Mouse (Mus musculus): ENCODE measurements around the gene Pitpnc1. TPM values are rescaled to one million over a fixed set of nuclear protein-coding genes. Genes with fewer than 3 reads are reported as not detected.

Pitpnc1 gene
- total and polyA plus RNA-seq, 2 experiments, result 3.5 to 9.4 TPM

GRCm38 (mm10) chr11:107412128-107412527, 58.4 kb downstream of the Pitpnc1 start:
- 90% methylated on average over 4 of the region's 4 CpGs for WGBS
- Histone ChIP-seq H3K79me2 (ENCODE audit: control insufficient read depth, insufficient read depth, low read length) (peaks cover 55% of the 10 kb centered on the region), H3K27me3 (ENCODE audit: control insufficient read depth, insufficient read depth, low read length) (no peaks in the 10 kb centered on the region), H3K4me1 (ENCODE audit: control insufficient read depth, insufficient read depth, low read length) (peaks cover 11% of the 10 kb centered on the region; the same call in 1 of the 2 replicates), H3K9ac (ENCODE audit: low read depth, low read length) (no peak overlapping the region), H3K4me3 (ENCODE audit: insufficient read depth, low read depth, low read length) (no peak overlapping the region), H3K27ac (replicated peaks; ENCODE audit: insufficient read depth, low read depth, low read length) (no peak overlapping the region), H3K36me3 (ENCODE audit: control insufficient read depth, insufficient read depth, low read length) (no peaks in the 10 kb centered on the region)
- no peak for TF ChIP-seq POLR2A (IDR thresholded peaks at IDR 0.05; ENCODE audit: extremely low read depth, insufficient read depth, low read length)
- no peak for TF ChIP-seq CTCF (IDR thresholded peaks at IDR 0.05; ENCODE audit: low read depth, low read length)
- no peak for DNase-seq (ENCODE audit: extremely low read depth, low read depth, low spot score)

- H3K4me1 ChIP-seq (ENCODE audit: control insufficient read depth, insufficient read depth, low read length), result peaks cover 11% of the 10 kb centered on the region; the same call in 1 of the 2 replicates
- 86% methylated on average over 9 of the region's 9 CpGs for WGBS
Observed at GRCm38 (mm10) chr11:107411576-107411975, 58.9 kb downstream of the Pitpnc1 start.

GRCm38 (mm10) chr11:107410804-107411203, 59.7 kb downstream of the Pitpnc1 start:
- DNase-seq (ENCODE audit: extremely low read depth, low read depth, low spot score), result no peak
- Histone ChIP-seq H3K4me3 (ENCODE audit: insufficient read depth, low read depth, low read length) (no peak overlapping the region), H3K79me2 (ENCODE audit: control insufficient read depth, insufficient read depth, low read length) (peaks cover 44% of the 10 kb centered on the region), H3K27ac (replicated peaks; ENCODE audit: insufficient read depth, low read depth, low read length) (no peak overlapping the region), H3K9ac (ENCODE audit: low read depth, low read length) (no peak overlapping the region), H3K27me3 (ENCODE audit: control insufficient read depth, insufficient read depth, low read length) (no peaks in the 10 kb centered on the region), H3K36me3 (ENCODE audit: control insufficient read depth, insufficient read depth, low read length) (no peaks in the 10 kb centered on the region), H3K4me1 (ENCODE audit: control insufficient read depth, insufficient read depth, low read length) (peaks cover 9% of the 10 kb centered on the region; the same call in 1 of the 2 replicates)
- no peak for TF ChIP-seq CTCF (IDR thresholded peaks at IDR 0.05; ENCODE audit: low read depth, low read length)
- TF ChIP-seq POLR2A (IDR thresholded peaks at IDR 0.05; ENCODE audit: extremely low read depth, insufficient read depth, low read length), result no peak
- WGBS, result 82% methylated on average over 7 of the region's 7 CpGs

More at GRCm38 (mm10) chr11:107411576-107411975, 58.9 kb downstream of the Pitpnc1 start:
- H3K4me3 ChIP-seq (ENCODE audit: insufficient read depth, low read depth, low read length), result no peak overlapping the region
- TF ChIP-seq POLR2A (IDR thresholded peaks at IDR 0.05; ENCODE audit: extremely low read depth, insufficient read depth, low read length) (no peak), CTCF (IDR thresholded peaks at IDR 0.05; ENCODE audit: low read depth, low read length) (no peak)
- no peaks in the 10 kb centered on the region for H3K27me3 ChIP-seq (ENCODE audit: control insufficient read depth, insufficient read depth, low read length)
- DNase-seq (ENCODE audit: extremely low read depth, low read depth, low spot score), result no peak
- no peak overlapping the region for H3K9ac ChIP-seq (ENCODE audit: low read depth, low read length)
- no peak overlapping the region for H3K27ac ChIP-seq (replicated peaks; ENCODE audit: insufficient read depth, low read depth, low read length)
- H3K79me2 ChIP-seq (ENCODE audit: control insufficient read depth, insufficient read depth, low read length), result peaks cover 49% of the 10 kb centered on the region
- no peaks in the 10 kb centered on the region for H3K36me3 ChIP-seq (ENCODE audit: control insufficient read depth, insufficient read depth, low read length)

GRCm38 (mm10) chr11:107410090-107410732, 60.3 kb downstream of the Pitpnc1 start:
- TF ChIP-seq CTCF (IDR thresholded peaks at IDR 0.05; ENCODE audit: low read depth, low read length) (no peak), POLR2A (IDR thresholded peaks at IDR 0.05; ENCODE audit: extremely low read depth, insufficient read depth, low read length) (no peak)
- Histone ChIP-seq H3K4me1 (ENCODE audit: control insufficient read depth, insufficient read depth, low read length) (peaks cover 11% of the 10 kb centered on the region; the same call in 1 of the 2 replicates), H3K4me3 (ENCODE audit: insufficient read depth, low read depth, low read length) (no peak overlapping the region), H3K79me2 (ENCODE audit: control insufficient read depth, insufficient read depth, low read length) (peaks cover 46% of the 10 kb centered on the region), H3K36me3 (ENCODE audit: control insufficient read depth, insufficient read depth, low read length) (no peaks in the 10 kb centered on the region), H3K27ac (replicated peaks; ENCODE audit: insufficient read depth, low read depth, low read length) (no peak overlapping the region), H3K9ac (ENCODE audit: low read depth, low read length) (no peak overlapping the region), H3K27me3 (ENCODE audit: control insufficient read depth, insufficient read depth, low read length) (no peaks in the 10 kb centered on the region)
- 71% methylated on average over 5 of the region's 5 CpGs for WGBS
- no peak for DNase-seq (ENCODE audit: extremely low read depth, low read depth, low spot score)

GRCm38 (mm10) chr11:107408886-107409285, 61.6 kb downstream of the Pitpnc1 start:
- peaks cover 43% of the 10 kb centered on the region for H3K79me2 ChIP-seq (ENCODE audit: control insufficient read depth, insufficient read depth, low read length)
- no peak for DNase-seq (ENCODE audit: extremely low read depth, low read depth, low spot score)

GRCm38 (mm10) chr11:107407698-107408097, 62.8 kb downstream of the Pitpnc1 start:
- WGBS, result 80% methylated on average over 9 of the region's 9 CpGs
- Histone ChIP-seq H3K27ac (replicated peaks; ENCODE audit: insufficient read depth, low read depth, low read length) (no peak overlapping the region), H3K79me2 (ENCODE audit: control insufficient read depth, insufficient read depth, low read length) (peaks cover 36% of the 10 kb centered on the region), H3K27me3 (ENCODE audit: control insufficient read depth, insufficient read depth, low read length) (no peaks in the 10 kb centered on the region), H3K9ac (ENCODE audit: low read depth, low read length) (no peak overlapping the region), H3K36me3 (ENCODE audit: control insufficient read depth, insufficient read depth, low read length) (no peaks in the 10 kb centered on the region), H3K4me1 (ENCODE audit: control insufficient read depth, insufficient read depth, low read length) (peaks cover 20% of the 10 kb centered on the region), H3K4me3 (ENCODE audit: insufficient read depth, low read depth, low read length) (no peak overlapping the region)
- TF ChIP-seq CTCF (IDR thresholded peaks at IDR 0.05; ENCODE audit: low read depth, low read length) (no peak), POLR2A (IDR thresholded peaks at IDR 0.05; ENCODE audit: extremely low read depth, insufficient read depth, low read length) (no peak)
- DNase-seq (ENCODE audit: extremely low read depth, low read depth, low spot score), result no peak

More at GRCm38 (mm10) chr11:107408886-107409285, 61.6 kb downstream of the Pitpnc1 start:
- Histone ChIP-seq H3K4me1 (ENCODE audit: control insufficient read depth, insufficient read depth, low read length) (peaks cover 16% of the 10 kb centered on the region), H3K36me3 (ENCODE audit: control insufficient read depth, insufficient read depth, low read length) (no peaks in the 10 kb centered on the region), H3K9ac (ENCODE audit: low read depth, low read length) (no peak overlapping the region), H3K27ac (replicated peaks; ENCODE audit: insufficient read depth, low read depth, low read length) (no peak overlapping the region), H3K27me3 (ENCODE audit: control insufficient read depth, insufficient read depth, low read length) (no peaks in the 10 kb centered on the region), H3K4me3 (ENCODE audit: insufficient read depth, low read depth, low read length) (no peak overlapping the region)
- WGBS, result 85% methylated on average over 7 of the region's 7 CpGs
- TF ChIP-seq POLR2A (IDR thresholded peaks at IDR 0.05; ENCODE audit: extremely low read depth, insufficient read depth, low read length), result no peak
- no peak for TF ChIP-seq CTCF (IDR thresholded peaks at IDR 0.05; ENCODE audit: low read depth, low read length)
